Mouse (Mus musculus): Measurements from ENCODE around the gene Ascc1.

DNA sequence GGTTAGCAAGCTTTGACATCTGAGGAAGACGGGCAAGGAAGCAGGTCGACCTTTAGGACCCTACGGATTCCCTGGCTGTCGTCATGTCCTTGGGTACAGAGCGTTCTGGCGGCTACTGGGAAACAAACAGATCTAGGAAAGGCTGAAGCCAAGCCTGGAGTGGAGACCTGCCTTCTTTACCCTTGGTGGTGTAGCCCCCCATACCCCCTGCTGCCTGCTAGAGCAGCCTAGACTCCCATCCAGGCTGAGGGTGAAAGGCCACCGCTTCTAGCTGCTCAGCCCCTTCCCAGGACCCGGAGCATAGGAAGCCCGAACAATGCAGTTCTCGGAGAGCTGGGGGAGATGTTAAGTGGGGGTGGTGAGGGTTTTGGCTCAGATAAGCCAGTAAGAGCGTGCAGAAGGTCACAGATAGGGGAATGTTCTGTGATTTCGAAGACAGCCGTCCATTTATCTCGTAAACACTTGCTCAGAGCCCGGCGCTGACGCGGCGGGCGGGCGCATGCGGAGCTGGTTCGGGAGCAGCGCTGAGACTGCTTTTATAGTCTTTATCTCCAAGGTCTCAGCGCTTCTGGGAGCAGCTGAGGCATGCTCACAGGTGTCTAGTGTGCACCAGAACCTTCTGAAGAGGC is 32.7 kb upstream of the Ascc1 start:
- no peak for TF ChIP-seq CTCF (IDR thresholded peaks at IDR 0.05; ENCODE audit: low read depth)
- peak; percentile 100 for TF ChIP-seq EP300 (IDR thresholded peaks at IDR 0.05; ENCODE audit: low read depth)
